8 mouse cellular contexts compared by ENCODE assay signal in genomic region chr17:25077771-25078372, GRCm38 (mm10). TPM values are rescaled to one million over a fixed set of nuclear protein-coding genes. Genes with fewer than 3 reads are reported as not detected.
A peak's percentile ranks its signal among the peaks of the same experiment; 100 is the strongest.
DNase-seq lines count a peak whose midpoint lies in the region; ATAC-seq lines count a peak whose summit lies in the region.

No protein-coding gene starts in this region.

- H3K4me2 ChIP-seq in embryonic facial prominence, embryonic 13.5 days: peak overlapping the region; percentile 44
- H3K4me2 ChIP-seq in heart, embryonic 16.5 days (ENCODE audit: low read depth, low read length): peak overlapping the region; percentile 54
- peak overlapping the region; percentile 12; the same call in 1 of the 2 replicates for H3K4me2 ChIP-seq in liver, embryonic 16.5 days (ENCODE audit: low read depth, low read length)

- H3K27me3 ChIP-seq in embryonic facial prominence, embryonic 13.5 days: no peaks in the 10 kb centered on the region
- no peaks in the 10 kb centered on the region for H3K27me3 ChIP-seq in heart, embryonic 16.5 days (ENCODE audit: control insufficient read depth, insufficient read depth, low read length)
- H3K27me3 ChIP-seq in liver, embryonic 16.5 days (ENCODE audit: control insufficient read depth, insufficient read depth, low read depth, low read length): no peaks in the 10 kb centered on the region

- H3K9ac ChIP-seq in embryonic facial prominence, embryonic 13.5 days: peak overlapping the region; percentile 40
- H3K9ac ChIP-seq in heart, embryonic 16.5 days (ENCODE audit: low read length): peak overlapping the region; percentile 69
- no peak overlapping the region for H3K9ac ChIP-seq in liver, embryonic 16.5 days (ENCODE audit: low read depth, low read length)

- H3K9me3 ChIP-seq in embryonic facial prominence, embryonic 13.5 days: no peaks in the 10 kb centered on the region
- H3K9me3 ChIP-seq in heart, embryonic 16.5 days (replicated peaks; ENCODE audit: control insufficient read depth, low read length): no peaks in the 10 kb centered on the region
- no peaks in the 10 kb centered on the region for H3K9me3 ChIP-seq in liver, embryonic 16.5 days (replicated peaks; ENCODE audit: control insufficient read depth, low read length)

- H3K27ac ChIP-seq in embryonic facial prominence, embryonic 13.5 days: peak overlapping the region; percentile 76
- peak overlapping the region; percentile 71 for H3K27ac ChIP-seq in heart, embryonic 16.5 days (ENCODE audit: low read length)
- H3K27ac ChIP-seq in liver, embryonic 16.5 days (ENCODE audit: low read length): no peak overlapping the region

- peaks cover 52% of the 10 kb centered on the region for H3K4me1 ChIP-seq in embryonic facial prominence, embryonic 13.5 days
- H3K4me1 ChIP-seq in heart, embryonic 16.5 days (ENCODE audit: control insufficient read depth, insufficient read depth, low read length): peaks cover 28% of the 10 kb centered on the region
- H3K4me1 ChIP-seq in liver, embryonic 16.5 days (ENCODE audit: control insufficient read depth, low read depth, low read length): no peaks in the 10 kb centered on the region

- 59% methylated on average over 13 of the region's 13 CpGs for WGBS in embryonic facial prominence, embryonic 13.5 days
- WGBS in heart, embryonic 16.5 days: 34% methylated on average over 13 of the region's 13 CpGs
- WGBS in liver, embryonic 16.5 days (ENCODE audit: insufficient replicate concordance): 68% methylated on average over 13 of the region's 13 CpGs

- peak; percentile 58 for DNase-seq in 416B (ENCODE audit: low read depth)
- peak; percentile 48 for DNase-seq in adrenal gland, adult 8-10 months
- peak; percentile 90 to 92 for DNase-seq in kidney, postnatal 25 days
- peak; percentile 65 for DNase-seq in right cerebral cortex, postnatal 4 days
- no peak for DNase-seq in B cell, adult 2 months

- no peak for ATAC-seq in embryonic facial prominence, embryonic 13.5 days (ENCODE audit: insufficient number of reproducible peaks, insufficient read depth, low FRiP score, low TSS enrichment, low read depth)
- ATAC-seq in heart, embryonic 16.5 days (replicated peaks; ENCODE audit: extremely low read depth, insufficient read depth, low FRiP score): peak; percentile 59; the same call in 1 of the 2 replicates
- no peak for ATAC-seq in liver, embryonic 16.5 days (ENCODE audit: low read depth)

- peak overlapping the region; percentile 29; the same call in 1 of the 2 replicates for H3K4me3 ChIP-seq in embryonic facial prominence, embryonic 13.5 days
- peak overlapping the region; percentile 43 for H3K4me3 ChIP-seq in heart, embryonic 16.5 days (ENCODE audit: low read length)
- H3K4me3 ChIP-seq in liver, embryonic 16.5 days (ENCODE audit: low read depth, low read length): 0 out of 2 replicates have a peak overlapping the region, but pooled peaks have one; percentile 5

- 0 out of 2 replicates have a peak, but pooled peaks cover 8% of the 10 kb centered on the region for H3K36me3 ChIP-seq in embryonic facial prominence, embryonic 13.5 days
- H3K36me3 ChIP-seq in heart, embryonic 16.5 days (ENCODE audit: control insufficient read depth, insufficient read depth): no peaks in the 10 kb centered on the region
- H3K36me3 ChIP-seq in liver, embryonic 16.5 days (ENCODE audit: control insufficient read depth, insufficient read depth): no peaks in the 10 kb centered on the region

RNA-seq across cellular contexts. Expression of gene Tmem204, which starts 5.5 kb away (rescaled TPM):
- 10 to 100 TPM; 35.3 to 56.0 (median 52.6) TPM for total RNA-seq in adrenal gland, adult 8-10 months (2022)
- polyA plus RNA-seq in embryonic facial prominence, embryonic 13.5 days (2015; fragmentation: Nextera tagmentation; extraction: Ambion mirVana): 15.2 and 18.4 TPM in 2 replicates
- 26.7 and 36.1 TPM in 2 replicates for polyA plus RNA-seq in heart, embryonic 16.5 days (2015; fragmentation: Nextera tagmentation; extraction: Ambion mirVana)
- 6.2 and 7.3 TPM in 2 replicates for polyA plus RNA-seq in liver, embryonic 16.5 days (2015; fragmentation: Nextera tagmentation; extraction: Ambion mirVana)

RNA-seq across cellular contexts. Expression of gene Telo2, which starts 37.9 kb away (rescaled TPM):
- total RNA-seq in adrenal gland, adult 8-10 months (2022): 10 to 100 TPM; 24.0 to 40.2 (median 29.5) TPM
- 48.1 and 53.5 TPM in 2 replicates for polyA plus RNA-seq in embryonic facial prominence, embryonic 13.5 days (2015; fragmentation: Nextera tagmentation; extraction: Ambion mirVana)
- 31.3 and 31.7 TPM in 2 replicates for polyA plus RNA-seq in heart, embryonic 16.5 days (2015; fragmentation: Nextera tagmentation; extraction: Ambion mirVana)
- polyA plus RNA-seq in liver, embryonic 16.5 days (2015; fragmentation: Nextera tagmentation; extraction: Ambion mirVana): 12.2 TPM in 2 replicates

RNA-seq across cellular contexts. Expression of gene Ptx4, which starts 42.7 kb away (rescaled TPM):
- not detected for total RNA-seq in adrenal gland, adult 8-10 months (2022)
- polyA plus RNA-seq in embryonic facial prominence, embryonic 13.5 days (2015; fragmentation: Nextera tagmentation; extraction: Ambion mirVana): 0.83 and 1.2 TPM in 2 replicates
- polyA plus RNA-seq in heart, embryonic 16.5 days (2015; fragmentation: Nextera tagmentation; extraction: Ambion mirVana): 0.20 and 0.24 TPM in 2 replicates
- not detected in 2 replicates for polyA plus RNA-seq in liver, embryonic 16.5 days (2015; fragmentation: Nextera tagmentation; extraction: Ambion mirVana)

RNA-seq across cellular contexts. Expression of gene Clcn7, which starts 55.3 kb away (rescaled TPM):
- 10 to 100 TPM; 47.4 to 77.7 (median 67.8) TPM for total RNA-seq in adrenal gland, adult 8-10 months (2022)
- 26.0 and 27.8 TPM in 2 replicates for polyA plus RNA-seq in embryonic facial prominence, embryonic 13.5 days (2015; fragmentation: Nextera tagmentation; extraction: Ambion mirVana)
- 16.1 and 19.2 TPM in 2 replicates for polyA plus RNA-seq in heart, embryonic 16.5 days (2015; fragmentation: Nextera tagmentation; extraction: Ambion mirVana)
- 9.9 and 10.3 TPM in 2 replicates for polyA plus RNA-seq in liver, embryonic 16.5 days (2015; fragmentation: Nextera tagmentation; extraction: Ambion mirVana)

Comparison
In these comparisons a context has a peak if more than half of its experiments do, and no peak if none do; other contexts are left out.
1. DNase-seq: peak in 416B (single experiment), adrenal gland, adult 8-10 months (single experiment), kidney, postnatal 25 days (2 of 2) and right cerebral cortex, postnatal 4 days (single experiment); none in B cell, adult 2 months (0 of 2).
2. Peak in every context shown above with its lines, with median percentiles within 50 percentile points of each other: H3K4me2 ChIP-seq and H3K4me3 ChIP-seq.